Mouse (Mus musculus) brain, embryonic 14.5 days (tissue): Measurements from ENCODE around the gene Ccr4. TPM values are rescaled to one million over a fixed set of nuclear protein-coding genes. Genes with fewer than 3 reads are reported as not detected.
"Not testable (repeated sequence)": the region's sequence is repeated elsewhere in the genome, so short reads cannot be mapped to it uniquely, and the experiment has no call there.

Experiments used
- DNase-seq: peaks from one replicate; pipeline ENCODE4 v3.0.0-alpha.2; 2011; ENCODE audit warnings: low read depth
- CTCF ChIP-seq: fragments of 200-500 bp; IDR thresholded peaks from 2 replicates; pipeline ENCODE4 v1.5.1; 2012; ENCODE audit warnings: inconsistent platforms, mild to moderate bottlenecking, moderate library complexity, borderline replicate concordance; ENCODE audit not compliant: insufficient read depth, insufficient read length; ENCODE audit errors: extremely low read depth
- POLR2A ChIP-seq: fragments of 200-500 bp; IDR thresholded peaks from 2 replicates; pipeline ENCODE4 v1.6.1; 2012; ENCODE audit warnings: mild to moderate bottlenecking, inconsistent platforms, borderline replicate concordance; ENCODE audit not compliant: poor library complexity, insufficient read depth, insufficient read length, severe bottlenecking; ENCODE audit errors: extremely low read depth
- polyA plus RNA-seq: library from polyadenylated mRNA; depleted of rRNA; stranded (reverse); fragments of >200 nt; gene quantifications from 2 replicates; pipeline ENCODE4 v1.2.3, GENCODE M21; 2012

Ccr4 gene
- polyA plus RNA-seq, 1 experiment = not detected

DNA sequence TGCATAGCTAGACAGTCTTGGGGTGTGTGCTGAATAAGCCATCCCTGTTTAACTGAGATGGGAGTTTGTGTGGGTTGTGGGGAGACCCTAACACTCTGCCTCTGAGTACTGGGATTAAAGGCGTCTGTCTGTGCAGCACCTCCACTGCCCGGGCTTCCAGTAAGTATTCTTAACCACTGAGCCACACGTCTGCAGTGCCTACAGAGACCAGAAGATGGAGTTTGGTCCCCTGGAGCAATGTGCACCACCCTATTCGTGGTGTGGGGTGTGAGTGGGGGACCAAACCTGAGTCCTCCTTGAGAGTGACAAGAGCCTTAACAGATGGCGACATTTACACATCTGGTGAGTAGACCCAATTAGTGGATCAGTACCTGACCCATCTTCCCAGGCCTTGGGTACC is 17.3 kb upstream of the Ccr4 start:
- TF ChIP-seq CTCF (peak; percentile 25; the same call in 1 of the 2 replicates), POLR2A (no peak)

DNA sequence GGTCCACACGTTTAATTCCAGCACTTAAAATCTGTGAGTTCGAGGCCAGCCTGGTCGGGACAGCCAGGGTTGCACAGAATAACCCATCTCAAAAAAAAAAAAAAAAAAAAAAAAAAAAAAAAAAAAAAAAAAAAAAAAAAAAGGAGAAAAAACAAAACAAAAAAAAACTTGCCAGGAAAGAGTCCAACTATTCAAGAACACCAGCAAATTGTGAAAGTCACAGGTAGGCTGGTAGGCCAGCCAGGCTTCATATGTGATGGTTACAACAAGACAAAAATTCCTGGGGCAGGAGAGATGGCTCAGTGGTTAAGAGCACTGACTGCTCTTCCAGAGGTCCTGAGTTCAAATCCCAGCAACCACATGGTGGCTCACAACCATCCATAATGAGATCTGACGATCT is 15.8 kb upstream of the Ccr4 start:
- not testable (repeated sequence) for DNase-seq

More for the DNA sequence above, 17.3 kb upstream of the Ccr4 start:
- DNase-seq = no peak

DNA sequence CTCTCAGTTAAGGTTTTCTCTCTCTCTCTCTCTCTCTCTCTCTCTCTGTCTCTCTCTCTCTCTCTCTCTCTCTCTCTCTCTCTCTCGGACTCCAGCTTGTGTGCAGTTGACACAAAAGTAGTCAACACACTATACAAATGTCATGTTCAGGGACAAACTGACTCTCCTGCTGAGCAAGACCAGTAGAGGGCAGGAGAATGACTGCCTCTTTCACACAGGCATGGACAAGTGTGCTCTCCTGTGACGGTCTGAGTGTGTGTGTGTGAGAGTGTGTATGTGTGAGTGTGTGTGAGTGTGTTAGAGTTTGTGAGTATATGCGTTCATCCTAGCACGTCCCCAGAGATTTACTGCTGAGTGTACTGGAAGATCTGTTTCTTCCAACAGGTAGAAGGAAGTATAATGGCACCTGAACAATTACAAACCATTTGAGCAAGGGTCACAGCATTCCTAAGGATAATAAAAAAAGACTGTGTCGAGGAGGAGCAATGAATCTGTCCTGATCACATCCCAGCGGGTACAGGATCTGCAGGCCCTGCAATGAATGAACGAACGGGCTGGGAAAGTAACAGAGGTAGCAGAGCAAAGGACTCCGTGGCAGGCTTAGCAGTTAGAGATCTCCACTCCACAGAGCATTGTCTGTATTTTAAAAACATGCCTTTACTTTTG is 14.2 kb upstream of the Ccr4 start:
- no peak for DNase-seq
- TF ChIP-seq CTCF (0 out of 2 replicates have a peak, but pooled peaks have one; percentile 19), POLR2A (no peak)

DNA sequence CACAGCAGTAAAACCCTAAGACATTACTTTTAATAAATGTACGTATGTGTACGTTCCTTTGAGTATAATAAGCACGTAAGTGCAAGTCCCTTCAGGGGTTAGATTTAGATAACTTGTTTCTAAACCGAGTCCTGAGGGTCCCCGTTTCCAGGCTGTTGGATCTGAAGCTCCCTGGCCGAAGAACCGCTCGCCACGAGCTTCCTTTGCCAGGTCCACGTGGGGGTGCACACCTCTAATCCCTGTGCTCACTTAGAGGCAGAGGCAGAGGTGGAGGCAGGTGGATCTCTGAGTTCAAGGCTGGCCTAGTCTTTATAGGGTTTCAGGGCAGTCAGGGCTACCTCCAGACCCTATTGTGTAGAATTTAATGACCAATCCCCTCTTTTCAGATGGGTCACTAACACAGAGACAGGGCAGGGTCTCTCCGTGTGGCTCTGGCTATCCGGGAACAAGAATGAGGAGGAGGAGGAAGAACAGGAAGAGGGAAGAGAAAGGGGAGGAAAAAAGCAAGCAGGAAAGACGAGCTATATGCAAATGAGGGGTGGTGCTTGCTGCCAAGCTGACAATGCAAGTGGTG is 13.3 kb upstream of the Ccr4 start:
- TF ChIP-seq POLR2A = no peak
- TF ChIP-seq CTCF = no peak
- no peak for DNase-seq

DNA sequence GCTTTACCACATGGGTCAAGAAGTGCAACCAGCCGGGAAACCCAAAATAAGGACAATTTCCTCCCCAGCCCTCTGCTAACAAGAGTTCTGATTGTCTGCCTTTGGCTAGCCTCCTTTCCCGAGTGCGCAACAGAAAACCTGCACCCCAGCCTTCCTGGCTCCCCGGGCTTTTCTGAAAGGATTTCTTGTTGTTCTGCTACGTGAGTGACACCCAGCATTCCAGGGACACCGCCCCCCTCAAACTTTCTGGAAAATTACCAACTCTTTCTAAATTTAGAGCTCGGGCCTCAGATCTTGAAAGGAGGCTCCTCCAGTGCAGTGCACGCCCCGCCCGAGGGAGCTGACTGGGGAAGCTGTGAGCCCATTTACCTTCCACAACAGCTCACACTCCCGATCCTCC is 10.6 kb upstream of the Ccr4 start, which contains the start of gene C130032M10Rik:
TSS of gene C130032M10Rik (plus strand) at position 334 of the 400 bp plus-strand sequence.
- peak; percentile 22 for DNase-seq
- no peak for TF ChIP-seq CTCF
- no peak for TF ChIP-seq POLR2A

DNA sequence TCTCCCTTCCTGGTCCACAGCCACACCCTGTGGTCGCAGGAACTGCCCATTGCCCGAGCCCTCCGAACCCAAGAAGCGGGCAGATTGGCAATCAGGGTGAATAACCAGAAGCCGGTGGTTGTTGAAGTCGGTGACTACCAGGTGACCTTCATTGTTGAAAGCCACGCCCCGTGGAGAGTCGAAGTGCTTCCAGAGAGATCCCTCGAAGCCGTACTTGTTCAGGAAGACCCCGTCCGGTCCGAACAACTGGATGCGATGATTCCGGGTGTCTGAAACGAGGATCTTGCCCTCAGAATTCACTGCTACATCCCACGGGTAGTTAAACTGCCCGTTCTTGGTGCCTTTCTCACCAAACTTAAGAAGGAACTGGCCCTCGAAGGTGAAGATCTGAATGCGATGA is 8.1 kb upstream of the Ccr4 start:
- TF ChIP-seq POLR2A (no peak), CTCF (no peak)

DNA sequence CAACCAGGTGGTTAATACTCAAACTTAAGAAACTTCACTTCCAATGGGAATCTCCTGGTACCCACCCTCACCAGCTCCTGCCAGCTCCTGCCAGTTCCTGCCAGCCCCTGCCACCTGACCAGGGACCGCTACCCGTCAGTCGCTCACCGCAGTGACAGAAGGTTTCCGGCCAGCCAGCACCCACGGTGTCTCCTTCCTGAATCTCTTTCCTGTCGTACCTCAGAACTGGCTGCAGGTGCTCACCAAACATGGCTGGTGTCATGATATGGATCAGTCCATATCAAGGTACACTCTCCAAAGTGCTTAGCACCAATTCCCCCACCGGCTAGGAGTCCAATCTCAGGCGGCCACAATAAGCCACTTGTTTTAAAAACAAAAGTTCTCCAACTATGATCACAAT is 5.1 kb upstream of the Ccr4 start:
- DNase-seq = no peak
- TF ChIP-seq POLR2A = no peak
- TF ChIP-seq CTCF = no peak

More for the DNA sequence above, 8.1 kb upstream of the Ccr4 start:
- DNase-seq = no peak

DNA sequence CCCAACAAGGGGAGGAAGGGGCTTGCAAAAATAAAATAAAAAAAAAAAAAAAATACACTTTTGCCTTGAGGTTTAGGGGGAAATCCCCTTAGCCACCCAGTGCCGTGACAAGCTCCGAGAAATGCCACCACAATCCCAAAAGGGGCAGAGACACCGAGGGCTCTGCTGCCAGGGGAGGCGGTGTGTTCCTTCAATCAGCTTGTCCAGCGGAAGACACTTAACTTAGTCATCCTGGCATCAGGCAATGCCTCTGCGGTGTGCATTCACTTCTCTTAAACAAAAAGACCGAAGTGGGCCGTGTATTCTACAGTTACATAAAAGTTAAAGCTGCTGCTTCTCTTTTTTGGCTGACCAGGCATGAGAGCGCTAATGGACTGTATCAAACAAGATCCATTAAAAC is 2.7 kb upstream of the Ccr4 start:
- TF ChIP-seq POLR2A = no peak
- no peak for TF ChIP-seq CTCF
- no peak for DNase-seq

DNA sequence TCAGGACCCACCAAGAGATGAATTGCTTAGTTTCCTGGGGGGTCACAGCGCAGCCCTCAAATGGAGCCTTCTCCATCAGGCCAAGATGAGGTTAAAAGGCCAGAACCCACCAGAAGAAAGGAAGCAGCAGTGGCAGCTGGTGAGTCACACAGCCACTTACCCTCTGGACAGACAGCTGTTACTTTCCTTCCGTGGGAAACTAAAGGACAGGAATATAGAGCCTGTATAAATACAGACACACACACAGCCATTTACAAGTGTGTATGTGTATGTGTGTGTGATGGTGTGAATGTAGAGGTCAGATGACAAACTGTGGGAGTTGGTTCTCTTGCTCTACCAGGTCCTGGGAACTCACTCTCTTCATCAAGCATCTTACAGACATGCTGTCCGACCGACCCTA is 1.8 kb upstream of the Ccr4 start:
- no peak for DNase-seq
- TF ChIP-seq POLR2A (no peak), CTCF (no peak)

DNA sequence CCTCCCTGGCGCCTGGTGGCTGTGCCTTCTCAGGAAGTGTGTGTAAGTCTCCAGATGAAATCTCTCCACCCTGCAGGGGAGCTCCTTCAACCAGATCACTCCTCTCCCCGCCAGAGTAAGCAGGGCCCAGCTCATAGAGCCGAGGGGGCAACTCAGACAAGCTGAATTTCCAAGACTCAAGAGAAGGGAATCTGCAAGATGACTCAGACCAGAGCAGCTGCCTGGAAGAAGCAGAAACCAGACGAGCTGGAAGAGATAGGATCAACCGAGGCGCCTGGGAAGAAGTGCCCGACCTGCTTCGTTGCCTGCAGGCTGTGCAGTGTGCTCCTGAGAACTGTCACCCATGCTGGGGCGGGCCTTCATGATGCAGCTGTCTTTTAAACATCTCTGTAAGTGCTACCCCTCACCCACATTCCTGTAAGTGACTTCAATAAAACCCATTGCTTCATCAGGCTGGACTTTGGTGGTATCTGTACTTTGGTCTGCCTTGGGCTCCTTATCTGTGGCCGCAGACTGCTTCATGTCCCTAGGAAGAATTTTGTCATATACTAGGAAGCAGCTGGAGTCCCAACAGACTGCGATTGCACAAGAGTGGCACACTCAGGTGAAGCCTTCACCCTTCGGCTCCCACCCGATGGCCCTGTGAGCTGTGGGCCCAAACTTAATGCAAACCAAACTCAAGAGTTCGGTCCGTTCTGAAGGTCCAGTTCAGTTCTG is 1.8 kb downstream of the Ccr4 start:
- no peak for DNase-seq
- TF ChIP-seq POLR2A = no peak
- no peak for TF ChIP-seq CTCF

DNA sequence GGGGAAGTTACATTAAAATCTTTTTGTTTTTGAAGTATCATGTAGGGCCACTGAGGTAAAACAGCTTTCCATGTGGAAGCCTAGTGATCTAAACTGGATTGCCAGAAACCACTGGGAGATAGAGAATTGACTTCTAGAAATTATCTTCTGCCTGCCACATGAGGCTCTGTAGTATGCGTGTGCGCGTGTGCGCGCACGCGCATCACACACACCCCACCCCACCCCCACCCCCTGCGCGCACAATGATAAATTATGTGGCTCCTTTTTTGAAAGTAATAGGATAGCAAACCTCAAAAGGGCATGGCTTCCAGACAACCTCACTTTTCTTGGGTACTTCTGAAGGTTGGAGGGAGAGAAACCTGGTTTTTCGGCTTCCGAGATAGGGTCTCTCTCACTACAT is 2.8 kb downstream of the Ccr4 start:
- no peak for DNase-seq
- TF ChIP-seq CTCF (no peak), POLR2A (no peak)

DNA sequence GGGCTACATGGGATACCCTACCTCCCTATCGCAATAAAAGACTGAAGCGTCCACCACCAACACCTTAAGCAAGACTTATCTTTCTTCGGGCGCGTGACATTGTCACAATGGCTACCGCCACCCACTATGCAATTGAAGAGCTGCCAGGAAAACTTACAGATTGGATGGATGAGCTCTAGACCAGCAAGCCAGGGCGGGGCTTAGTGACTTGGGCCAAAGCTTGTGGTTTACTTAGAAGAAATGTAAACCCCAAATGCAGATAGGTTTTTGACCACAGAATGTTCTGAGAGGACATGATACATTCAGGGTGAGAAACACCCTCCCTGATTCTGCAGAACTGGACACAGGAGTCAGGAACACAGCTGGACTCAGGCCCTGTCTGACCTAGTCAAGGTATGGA is 3.6 kb downstream of the Ccr4 start:
- DNase-seq = no peak

DNA sequence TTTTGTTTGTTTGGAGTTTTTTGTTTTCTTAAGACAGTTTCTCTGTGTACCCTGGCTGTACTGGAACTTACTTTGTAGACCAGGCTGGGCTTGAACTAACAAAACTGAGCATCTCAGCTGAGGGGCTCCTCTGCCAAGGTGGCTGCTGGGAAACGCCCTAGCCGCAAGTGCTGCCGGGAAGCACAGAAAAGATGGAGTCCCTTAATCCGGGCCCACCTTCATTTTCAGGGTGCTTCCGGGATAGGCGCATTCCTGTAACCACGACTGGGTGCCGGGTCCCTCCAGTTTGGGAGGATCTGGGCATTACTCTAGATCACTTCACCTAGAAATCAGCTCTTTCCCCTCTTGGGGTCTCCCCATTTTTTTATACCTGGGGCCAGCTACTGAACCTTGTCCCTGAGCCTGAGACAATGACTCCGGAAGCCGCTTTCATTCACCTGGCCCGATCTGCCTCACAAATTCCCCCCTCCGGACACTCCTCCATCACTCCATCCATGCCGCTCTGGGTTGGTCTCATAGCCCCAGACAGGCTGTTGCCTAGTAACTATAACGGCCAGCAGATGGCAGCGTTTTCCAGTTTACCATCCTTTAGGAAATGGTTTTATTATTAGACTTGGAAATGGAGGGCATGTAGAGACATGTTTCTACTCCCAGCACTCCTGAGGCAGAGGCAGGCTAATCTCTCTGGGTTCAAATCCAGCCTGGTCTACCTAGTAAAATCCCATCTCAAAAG is 4.8 kb downstream of the Ccr4 start:
- DNase-seq = peak; percentile 74
- TF ChIP-seq POLR2A (no peak), CTCF (peak; percentile 62; the same call in 1 of the 2 replicates)

More for the DNA sequence above, 3.6 kb downstream of the Ccr4 start:
- TF ChIP-seq POLR2A (no peak), CTCF (no peak)
